Comparison of ENCODE assay signal across 9 mouse cellular contexts in genomic region chr7:140153829-140154217, GRCm38 (mm10). TPM values are rescaled to one million over a fixed set of nuclear protein-coding genes. Genes with fewer than 3 reads are reported as not detected.
DNase-seq lines count a peak whose midpoint lies in the region; ATAC-seq and TF ChIP-seq lines count a peak whose summit lies in the region.
"Had no signal": no experiment of that assay in that cellular context is flagged by ENCODE, and none has a peak within 500 bp of the region (broad histone marks: within the 10 kb centered on the region; RNA-seq: fewer than 3 reads in every experiment).

No protein-coding gene starts in this region.

- H3K4me3 ChIP-seq in cerebellum, adult 2 months (replicated peaks; ENCODE audit: insufficient read depth, low read depth, low read length): peak overlapping the region; percentile 94
- H3K4me3 ChIP-seq in liver, embryonic 12.5 days: no peak overlapping the region
- peak overlapping the region; percentile 31 for H3K4me3 ChIP-seq in limb, embryonic 12.5 days (replicated peaks)
- H3K4me3 ChIP-seq in stomach, embryonic 16.5 days (replicated peaks; ENCODE audit: low read length): no peak overlapping the region

- WGBS in cerebellum, adult 2 months: 8% methylated on average over 4 of the region's 4 CpGs
- WGBS in liver, embryonic 12.5 days (ENCODE audit: insufficient replicate concordance): 18% methylated on average over 4 of the region's 4 CpGs
- 22% methylated on average over 4 of the region's 4 CpGs for WGBS in limb, embryonic 12.5 days
- 15% methylated on average over 4 of the region's 4 CpGs for WGBS in stomach, embryonic 16.5 days

- no peaks in the 10 kb centered on the region for H3K9me3 ChIP-seq in liver, embryonic 12.5 days (replicated peaks)
- H3K9me3 ChIP-seq in limb, embryonic 12.5 days: no peaks in the 10 kb centered on the region
- no peaks in the 10 kb centered on the region for H3K9me3 ChIP-seq in stomach, embryonic 16.5 days (replicated peaks; ENCODE audit: control insufficient read depth, low read length)

- no peak for DNase-seq in cerebellum, adult 2 months
- no peak for DNase-seq in cerebellum, postnatal 10 days
- DNase-seq in liver: no peak
- no peak for DNase-seq in cerebellum, adult 9-11 months
- DNase-seq in layer of hippocampus, adult 8-10 months (ENCODE audit: low spot score in 2 of 2): no peak

- peak overlapping the region; percentile 10; the same call in 1 of the 2 replicates for H3K4me2 ChIP-seq in liver, embryonic 12.5 days
- H3K4me2 ChIP-seq in limb, embryonic 12.5 days: peak overlapping the region; percentile 49
- H3K4me2 ChIP-seq in stomach, embryonic 16.5 days (ENCODE audit: low read depth, low read length): peak overlapping the region; percentile 47

- peak overlapping the region; percentile 91 for H3K27ac ChIP-seq in cerebellum, adult 2 months (ENCODE audit: insufficient read depth, low read length)
- H3K27ac ChIP-seq in liver, embryonic 12.5 days: no peak overlapping the region
- H3K27ac ChIP-seq in limb, embryonic 12.5 days: no peak overlapping the region
- no peak overlapping the region for H3K27ac ChIP-seq in stomach, embryonic 16.5 days (ENCODE audit: low read length)

- no peaks in the 10 kb centered on the region; the same call in none of the 2 replicates for H3K36me3 ChIP-seq in liver, embryonic 12.5 days
- peaks cover 3% of the 10 kb centered on the region; the same call in 1 of the 2 replicates for H3K36me3 ChIP-seq in limb, embryonic 12.5 days
- no peaks in the 10 kb centered on the region for H3K36me3 ChIP-seq in stomach, embryonic 16.5 days (ENCODE audit: control insufficient read depth, insufficient read depth, low read length)

- H3K9ac ChIP-seq in liver, embryonic 12.5 days: no peak overlapping the region
- peak overlapping the region; percentile 53; the same call in 1 of the 2 replicates for H3K9ac ChIP-seq in limb, embryonic 12.5 days (replicated peaks)
- H3K9ac ChIP-seq in stomach, embryonic 16.5 days (ENCODE audit: low read length): no peak overlapping the region; the same call in 1 of the 2 replicates

- no peak for TF ChIP-seq POLR2A in cerebellum, adult 2 months (IDR thresholded peaks at IDR 0.05; ENCODE audit: borderline replicate concordance, insufficient read depth, low read length)

- TF ChIP-seq CTCF in cerebellum, adult 2 months (IDR thresholded peaks at IDR 0.05; ENCODE audit: borderline replicate concordance, insufficient read depth, low read depth, low read length): no peak

- H3K4me1 ChIP-seq in cerebellum, adult 2 months (ENCODE audit: control insufficient read depth, insufficient read depth, low read length): peaks cover 6% of the 10 kb centered on the region; the same call in 1 of the 2 replicates
- H3K4me1 ChIP-seq in liver, embryonic 12.5 days: no peaks in the 10 kb centered on the region
- H3K4me1 ChIP-seq in limb, embryonic 12.5 days (replicated peaks): peaks cover 14% of the 10 kb centered on the region
- 0 out of 2 replicates have a peak, but pooled peaks cover 5% of the 10 kb centered on the region for H3K4me1 ChIP-seq in stomach, embryonic 16.5 days (ENCODE audit: control insufficient read depth, insufficient read depth, low read length)

- no peak for ATAC-seq in liver, embryonic 12.5 days
- no peak for ATAC-seq in limb, embryonic 12.5 days (ENCODE audit: insufficient number of reproducible peaks, insufficient read depth, low FRiP score, low TSS enrichment, low read depth)
- no peak for ATAC-seq in stomach, embryonic 16.5 days (ENCODE audit: insufficient read depth, low FRiP score)

- H3K27me3 ChIP-seq in cerebellum, adult 2 months (ENCODE audit: control insufficient read depth, insufficient read depth, low read length): no peaks in the 10 kb centered on the region
- peaks cover 62% of the 10 kb centered on the region for H3K27me3 ChIP-seq in liver, embryonic 12.5 days (replicated peaks)
- peaks cover 68% of the 10 kb centered on the region for H3K27me3 ChIP-seq in limb, embryonic 12.5 days
- H3K27me3 ChIP-seq in stomach, embryonic 16.5 days (ENCODE audit: control insufficient read depth, insufficient read depth, low read length): peaks cover 24% of the 10 kb centered on the region

RNA-seq across cellular contexts. Expression of gene Sprn, which starts 0.9 kb away (rescaled TPM):
- polyA plus RNA-seq in cerebellum, adult 2 months (2012; rRNA removed): 25.9 and 27.7 TPM in 2 replicates
- 0.04 TPM in 1 of 2 replicates, not detected in the other for polyA plus RNA-seq in liver, embryonic 12.5 days (2016; fragmentation: Nextera tagmentation; extraction: Ambion mirVana)
- 0.10 and 0.14 TPM in 2 replicates for polyA plus RNA-seq in limb, embryonic 12.5 days (2016; fragmentation: Nextera tagmentation; extraction: Ambion mirVana)
- polyA plus RNA-seq in stomach, embryonic 16.5 days (2015; fragmentation: Nextera tagmentation; extraction: Ambion mirVana): 0.96 and 1.1 TPM in 2 replicates
- total RNA-seq in layer of hippocampus, adult 8-10 months (2022): 100 to 1,000 TPM; 149 to 157 (median 151) TPM

RNA-seq across cellular contexts. Expression of gene Olfr522, which starts 10.7 kb away (rescaled TPM):
- not detected in 2 replicates for polyA plus RNA-seq in cerebellum, adult 2 months (2012; rRNA removed)
- not detected in 2 replicates for polyA plus RNA-seq in liver, embryonic 12.5 days (2016; fragmentation: Nextera tagmentation; extraction: Ambion mirVana)
- polyA plus RNA-seq in limb, embryonic 12.5 days (2016; fragmentation: Nextera tagmentation; extraction: Ambion mirVana): not detected in 2 replicates
- not detected in 2 replicates for polyA plus RNA-seq in stomach, embryonic 16.5 days (2015; fragmentation: Nextera tagmentation; extraction: Ambion mirVana)
- not detected for total RNA-seq in layer of hippocampus, adult 8-10 months (2022)
- polyA plus RNA-seq: thymus, postnatal 0 days had no signal

RNA-seq across cellular contexts. Expression of gene Mtg1, which starts 16.5 kb away (rescaled TPM):
- polyA plus RNA-seq in cerebellum, adult 2 months (2012; rRNA removed): 42.4 and 45.9 TPM in 2 replicates
- 25.4 and 25.6 TPM in 2 replicates for polyA plus RNA-seq in liver, embryonic 12.5 days (2016; fragmentation: Nextera tagmentation; extraction: Ambion mirVana)
- polyA plus RNA-seq in limb, embryonic 12.5 days (2016; fragmentation: Nextera tagmentation; extraction: Ambion mirVana): 20.2 and 22.6 TPM in 2 replicates
- 20.2 and 22.8 TPM in 2 replicates for polyA plus RNA-seq in stomach, embryonic 16.5 days (2015; fragmentation: Nextera tagmentation; extraction: Ambion mirVana)
- 10 to 100 TPM; 27.2 to 34.8 (median 31.6) TPM for total RNA-seq in layer of hippocampus, adult 8-10 months (2022)

RNA-seq across cellular contexts. Expression of gene Olfr523, which starts 19.2 kb away (rescaled TPM):
- 0.10 TPM in 2 replicates for polyA plus RNA-seq in cerebellum, adult 2 months (2012; rRNA removed)
- not detected in 2 replicates for polyA plus RNA-seq in liver, embryonic 12.5 days (2016; fragmentation: Nextera tagmentation; extraction: Ambion mirVana)
- polyA plus RNA-seq in limb, embryonic 12.5 days (2016; fragmentation: Nextera tagmentation; extraction: Ambion mirVana): not detected in 2 replicates
- polyA plus RNA-seq in stomach, embryonic 16.5 days (2015; fragmentation: Nextera tagmentation; extraction: Ambion mirVana): not detected in 2 replicates
- under 1 TPM in 1 of 4 experiments, not detected in 3; 0.39 TPM for total RNA-seq in layer of hippocampus, adult 8-10 months (2022)

RNA-seq across cellular contexts. Expression of gene Echs1, which starts 37.5 kb away (rescaled TPM):
- 90.9 and 98.6 TPM in 2 replicates for polyA plus RNA-seq in cerebellum, adult 2 months (2012; rRNA removed)
- 78.4 and 78.7 TPM in 2 replicates for polyA plus RNA-seq in liver, embryonic 12.5 days (2016; fragmentation: Nextera tagmentation; extraction: Ambion mirVana)
- 166 and 175 TPM in 2 replicates for polyA plus RNA-seq in limb, embryonic 12.5 days (2016; fragmentation: Nextera tagmentation; extraction: Ambion mirVana)
- 156 and 158 TPM in 2 replicates for polyA plus RNA-seq in stomach, embryonic 16.5 days (2015; fragmentation: Nextera tagmentation; extraction: Ambion mirVana)
- 10 to 100 TPM; 61.4 to 68.6 (median 65.7) TPM for total RNA-seq in layer of hippocampus, adult 8-10 months (2022)

Comparison
In these comparisons a context has a peak if more than half of its experiments do, and no peak if none do; other contexts are left out.
1. H3K4me3 ChIP-seq: peak in cerebellum, adult 2 months (single experiment) and limb, embryonic 12.5 days (single experiment); none in liver, embryonic 12.5 days (single experiment) and stomach, embryonic 16.5 days (single experiment).
2. RNA of gene Sprn, which starts 0.9 kb away (polyA plus RNA-seq): 25.9 to 27.7 TPM in cerebellum, adult 2 months; 0.96 to 1.1 TPM in stomach, embryonic 16.5 days, 0.10 to 0.14 TPM in limb, embryonic 12.5 days and 0.04 TPM in liver, embryonic 12.5 days; every median in the first group is over 10 times any median in the second.
3. Peak in every context shown above with its lines, with median percentiles within 50 percentile points of each other: H3K4me2 ChIP-seq.